Mouse (Mus musculus): ENCODE data around the gene Vbp1.
"Not testable (repeated sequence)": the region's sequence is repeated elsewhere in the genome, so short reads cannot be mapped to it uniquely, and the experiment has no call there.

Gene Vbp1

DNA sequence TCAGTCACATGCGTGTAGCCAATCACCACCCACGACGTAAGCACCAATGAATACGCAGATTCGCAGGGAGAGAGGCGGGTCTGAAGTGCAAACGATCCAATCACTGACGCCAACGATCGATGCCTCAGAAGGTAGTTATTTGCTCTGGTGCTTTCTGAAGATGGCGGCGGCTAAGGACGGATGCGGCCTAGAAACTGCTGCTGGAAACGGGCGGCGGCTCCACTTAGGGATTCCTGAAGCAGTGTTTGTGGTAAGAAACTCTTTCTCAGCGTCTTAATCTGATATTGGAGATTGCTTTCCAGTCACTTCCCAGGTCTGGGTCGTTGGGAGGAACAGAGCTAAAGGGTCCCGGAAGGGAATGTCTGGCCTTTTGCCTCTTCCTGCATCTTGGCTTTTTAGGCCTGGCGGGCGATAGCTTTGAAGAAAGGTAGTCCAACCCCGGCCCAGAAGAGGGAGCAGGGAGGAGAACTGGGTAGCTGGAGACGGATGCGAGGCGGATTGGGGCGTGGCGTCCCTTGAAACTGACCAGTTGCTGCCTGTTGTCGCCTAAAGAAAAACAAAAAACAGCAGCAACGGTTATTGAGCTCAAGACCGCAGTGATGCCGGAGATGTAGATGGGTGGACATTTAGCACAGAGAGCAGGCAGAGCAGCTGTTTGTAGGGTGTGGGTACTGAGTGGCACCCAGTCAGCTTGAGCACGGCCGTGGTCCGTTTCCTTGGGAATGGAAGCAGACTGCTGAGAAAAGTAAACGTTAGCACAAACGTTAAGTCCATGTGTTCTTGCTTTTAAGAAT, at the start of gene Vbp1:
Vbp1 (plus strand) TSS at position 121 of the 794 bp plus-strand sequence.
- DNase-seq (ENCODE audit: low read depth in 1 of 2, low spot score in 2 of 2) = peak; percentile 54 to 67

- DNase-seq (ENCODE audit: low read depth in 1 of 2, low spot score in 2 of 2) = not testable (repeated sequence)
Observed at GRCm38 (mm10) chrX:75475182-75475644, 38.9 kb upstream of the Vbp1 start.

DNA sequence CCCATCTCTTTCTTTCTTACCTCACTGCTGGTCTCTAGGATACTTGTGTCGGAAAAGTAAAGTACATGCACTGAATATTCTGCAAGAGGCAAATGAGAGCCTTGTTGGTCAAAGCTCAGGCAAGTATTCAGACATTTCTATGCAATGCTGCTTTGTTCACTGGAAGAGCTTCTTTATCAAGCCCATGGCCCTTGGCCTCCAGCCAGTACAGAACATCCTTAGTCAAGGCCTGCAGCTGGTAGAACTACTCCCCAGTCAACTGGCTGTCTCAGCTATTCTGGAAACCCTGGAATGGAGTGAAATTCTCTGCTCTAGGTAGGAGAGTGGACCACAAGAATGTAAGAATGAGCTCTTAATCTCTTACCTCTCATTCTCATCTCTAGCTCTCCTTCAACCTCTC, 24.2 kb upstream of the Vbp1 start:
- no peak for DNase-seq (ENCODE audit: low read depth in 1 of 2, low spot score in 2 of 2)

GRCm38 (mm10) chrX:75513787-75514178, 316 bp upstream of the Vbp1 start:
- no peak for DNase-seq (ENCODE audit: low read depth in 1 of 2, low spot score in 2 of 2)

GRCm38 (mm10) chrX:75577582-75578324, 63.7 kb downstream of the Vbp1 start, which contains the start of gene Rab39b:
Gene Rab39b, minus strand, starts transcription at chrX:75578231.
- no peak for DNase-seq (ENCODE audit: low read depth in 1 of 2, low spot score in 2 of 2)

GRCm38 (mm10) chrX:75578539-75578938, 64.4 kb downstream of the Vbp1 start:
- DNase-seq (ENCODE audit: low read depth in 1 of 2, low spot score in 2 of 2) = no peak

Data from monocyte, adult 2 months (primary cell).